Mouse (Mus musculus) intestine, postnatal 0 days (tissue): ENCODE data around the gene Osm. TPM values are rescaled to one million over a fixed set of nuclear protein-coding genes. Genes with fewer than 3 reads are reported as not detected.

Source experiments
- ATAC-seq: fragments of 200-750 bp; cut with Nextera tagmentation; 2 replicates; pipeline ENCODE4 v1.8.0; 2017; ENCODE audit warnings: mild to moderate bottlenecking, moderate TSS enrichment, moderate library complexity
- H3K27ac ChIP-seq: fragments of 300-500 bp; sonication (generic); 2 replicates; pipeline ENCODE4 v1.5.1; 2014; ENCODE audit warnings: mild to moderate bottlenecking, low read depth, low read length, moderate library complexity
- H3K27me3 ChIP-seq: fragments of 300-500 bp; sonication (generic); replicated peaks from 2 replicates; pipeline ENCODE4 v1.6.1; 2014; ENCODE audit warnings: low read length, mixed read lengths; ENCODE audit not compliant: control insufficient read depth, insufficient read depth
- H3K36me3 ChIP-seq: fragments of 300-500 bp; sonication (generic); 2 replicates; pipeline ENCODE4 v1.6.1; 2014; ENCODE audit warnings: mild to moderate bottlenecking, moderate library complexity; ENCODE audit not compliant: control insufficient read depth, insufficient read depth
- H3K4me1 ChIP-seq: fragments of 300-500 bp; sonication (generic); replicated peaks from 2 replicates; pipeline ENCODE4 v1.6.1; 2014; ENCODE audit warnings: antibody characterized with exemption, low read length, mixed read lengths; ENCODE audit not compliant: control insufficient read depth, insufficient read depth
- H3K4me2 ChIP-seq: fragments of 300-500 bp; sonication (generic); replicated peaks from 2 replicates; pipeline ENCODE4 v1.6.1; 2014; ENCODE audit warnings: low read depth, mild to moderate bottlenecking, moderate library complexity
- H3K4me3 ChIP-seq: fragments of 300-500 bp; sonication (generic); 2 replicates; pipeline ENCODE4 v1.5.1; 2014; ENCODE audit warnings: low read depth, low read length
- H3K9ac ChIP-seq: fragments of 300-500 bp; sonication (generic); 2 replicates; pipeline ENCODE4 v1.6.1; 2014; ENCODE audit warnings: mild to moderate bottlenecking, low read depth, low read length
- H3K9me3 ChIP-seq: fragments of 300-500 bp; sonication (generic); 2 replicates; pipeline ENCODE4 v1.6.1; 2016; ENCODE audit warnings: mixed run types; ENCODE audit not compliant: control insufficient read depth
- CTCF ChIP-seq: sonication (generic); IDR thresholded peaks from 2 replicates; pipeline ENCODE4 v1.5.1; 2016; ENCODE audit warnings: low read depth, mild to moderate bottlenecking, control low read depth, antibody characterized with exemption, moderate library complexity
- WGBS: fragments of 180-500 bp; shearing (Covaris S2); extraction: QIAGEN DNeasy Blood & Tissue Kit; methylation state at CpG from one replicate; pipeline ENCODE4 v1.1.7; 2014; 5-methylcytosine and 5-hydroxymethylcytosine counted together
- polyA plus RNA-seq: library from polyadenylated mRNA; unstranded; fragments of >200 nt; fragmentation: Nextera tagmentation; extraction: Ambion mirVana; gene quantifications from 2 replicates; pipeline ENCODE4 v1.2.1, GENCODE M21; 2015

The Osm gene
- polyA plus RNA-seq, 1 experiment from 2014 or later: 0.20 TPM

GRCm38 (mm10) chr11:4240151-4240550, 3.9 kb downstream of the Osm start:
- Histone ChIP-seq H3K9ac (no peak overlapping the region), H3K4me1 (no peaks in the 10 kb centered on the region), H3K9me3 (no peaks in the 10 kb centered on the region), H3K4me3 (no peak overlapping the region), H3K36me3 (no peaks in the 10 kb centered on the region), H3K27me3 (no peaks in the 10 kb centered on the region), H3K27ac (no peak overlapping the region), H3K4me2 (no peak overlapping the region)
- 74% methylated on average over 7 of the region's 7 CpGs for WGBS
- no peak for ATAC-seq
- TF ChIP-seq CTCF: no peak

GRCm38 (mm10) chr11:4241180-4241579, 5.0 kb downstream of the Osm start:
- no peak overlapping the region for H3K4me3 ChIP-seq
- no peak overlapping the region; the same call in 1 of the 2 replicates for H3K4me2 ChIP-seq
- no peaks in the 10 kb centered on the region for H3K4me1 ChIP-seq
- no peaks in the 10 kb centered on the region for H3K36me3 ChIP-seq
- peak overlapping the region; percentile 62 for H3K27ac ChIP-seq
- H3K9me3 ChIP-seq: no peaks in the 10 kb centered on the region
- no peak overlapping the region for H3K9ac ChIP-seq
- no peaks in the 10 kb centered on the region for H3K27me3 ChIP-seq
- WGBS: 44% methylated on average over 4 of the region's 4 CpGs
- peak; percentile 67 for ATAC-seq
- TF ChIP-seq CTCF: no peak

- Histone ChIP-seq H3K4me3 (no peak overlapping the region), H3K4me2 (no peak overlapping the region), H3K9ac (no peak overlapping the region), H3K4me1 (peaks cover 7% of the 10 kb centered on the region; the same call in 1 of the 2 replicates), H3K27ac (no peak overlapping the region), H3K36me3 (no peaks in the 10 kb centered on the region), H3K9me3 (no peaks in the 10 kb centered on the region), H3K27me3 (no peaks in the 10 kb centered on the region)
- WGBS: 58% methylated on average over 6 of the region's 6 CpGs
- no peak for ATAC-seq
- no peak for TF ChIP-seq CTCF
Measured at GRCm38 (mm10) chr11:4246126-4246525, 9.9 kb downstream of the Osm start.

- H3K36me3 ChIP-seq: no peaks in the 10 kb centered on the region
- H3K9me3 ChIP-seq: no peaks in the 10 kb centered on the region
- no peak overlapping the region for H3K9ac ChIP-seq
- H3K27ac ChIP-seq: no peak overlapping the region
- TF ChIP-seq CTCF: no peak
- H3K27me3 ChIP-seq: no peaks in the 10 kb centered on the region
- H3K4me1 ChIP-seq: peaks cover 7% of the 10 kb centered on the region; the same call in 1 of the 2 replicates
- WGBS: 65% methylated on average over 4 of the region's 4 CpGs
- no peak overlapping the region for H3K4me3 ChIP-seq
- no peak for ATAC-seq
- no peak overlapping the region for H3K4me2 ChIP-seq
Measured at GRCm38 (mm10) chr11:4246623-4247022, 10.4 kb downstream of the Osm start.

GRCm38 (mm10) chr11:4247201-4247959, 11.2 kb downstream of the Osm start:
- Histone ChIP-seq H3K9me3 (no peaks in the 10 kb centered on the region), H3K9ac (no peak overlapping the region), H3K27me3 (no peaks in the 10 kb centered on the region), H3K4me1 (peaks cover 7% of the 10 kb centered on the region; the same call in 1 of the 2 replicates), H3K36me3 (no peaks in the 10 kb centered on the region), H3K27ac (no peak overlapping the region), H3K4me2 (no peak overlapping the region), H3K4me3 (no peak overlapping the region)
- WGBS: 80% methylated on average over 14 of the region's 14 CpGs
- no peak for ATAC-seq
- TF ChIP-seq CTCF: no peak

- peak overlapping the region; percentile 77 for H3K27ac ChIP-seq
- WGBS: 46% methylated on average over 3 of the region's 3 CpGs
- peak; percentile 89 for ATAC-seq
Measured at GRCm38 (mm10) chr11:4249151-4249550, 12.9 kb downstream of the Osm start.

More at GRCm38 (mm10) chr11:4249151-4249550, 12.9 kb downstream of the Osm start:
- Histone ChIP-seq H3K9ac (no peak overlapping the region), H3K4me3 (no peak overlapping the region), H3K36me3 (no peaks in the 10 kb centered on the region), H3K9me3 (no peaks in the 10 kb centered on the region), H3K4me1 (peaks cover 7% of the 10 kb centered on the region; the same call in 1 of the 2 replicates), H3K4me2 (no peak overlapping the region), H3K27me3 (no peaks in the 10 kb centered on the region)
- TF ChIP-seq CTCF: no peak
